Mouse (Mus musculus) forebrain, postnatal 0 days (tissue): ENCODE measurements around the gene Ube2m. TPM values are rescaled to one million over a fixed set of nuclear protein-coding genes. Genes with fewer than 3 reads are reported as not detected.

Experiments used
- ATAC-seq: fragments of 200-750 bp; cut with Nextera tagmentation; 2 replicates; pipeline ENCODE4 v1.8.0; 2017; ENCODE audit warnings: mild to moderate bottlenecking, moderate library complexity
- DNase-seq: peaks from one replicate; pipeline ENCODE4 v3.0.0-alpha.2; 2015
- H3K27ac ChIP-seq: fragments of 300-500 bp; sonication (generic); 2 replicates; pipeline ENCODE4 v1.5.1; 2014; ENCODE audit warnings: low read depth, mild to moderate bottlenecking, antibody characterized with exemption, low read length, moderate library complexity, mixed read lengths
- H3K27me3 ChIP-seq: fragments of 300-500 bp; sonication (generic); 2 replicates; pipeline ENCODE4 v1.6.1; 2014; ENCODE audit warnings: mild to moderate bottlenecking, low read length, mixed read lengths; ENCODE audit not compliant: insufficient read depth
- H3K36me3 ChIP-seq: fragments of 300-500 bp; sonication (generic); 2 replicates; pipeline ENCODE4 v1.6.1; 2014; ENCODE audit warnings: mild to moderate bottlenecking, moderate library complexity; ENCODE audit not compliant: insufficient read depth
- H3K4me1 ChIP-seq: fragments of 300-500 bp; sonication (generic); 2 replicates; pipeline ENCODE4 v1.6.1; 2014; ENCODE audit warnings: antibody characterized with exemption; ENCODE audit not compliant: insufficient read depth
- H3K4me2 ChIP-seq: fragments of 300-500 bp; sonication (generic); 2 replicates; pipeline ENCODE4 v1.6.1; 2014; ENCODE audit warnings: low read depth, mild to moderate bottlenecking, moderate library complexity
- H3K4me3 ChIP-seq: fragments of 300-500 bp; sonication (generic); 2 replicates; pipeline ENCODE4 v1.5.1; 2014; ENCODE audit warnings: low read depth, low read length, mixed read lengths
- H3K9ac ChIP-seq: fragments of 300-500 bp; sonication (generic); 2 replicates; pipeline ENCODE4 v1.6.1; 2014; ENCODE audit warnings: mild to moderate bottlenecking
- H3K9me3 ChIP-seq: fragments of 300-500 bp; sonication (generic); 2 replicates; pipeline ENCODE4 v1.6.1; 2016; ENCODE audit warnings: low read length
- CTCF ChIP-seq: sonication (generic); IDR thresholded peaks from 2 replicates; pipeline ENCODE4 v1.5.1; 2016; ENCODE audit warnings: antibody characterized with exemption, control low read depth, low read depth
- WGBS: fragments of 180-500 bp; shearing (Covaris S2); extraction: QIAGEN DNeasy Blood & Tissue Kit; methylation state at CpG from one replicate; pipeline ENCODE4 v1.1.7; 2014; 5-methylcytosine and 5-hydroxymethylcytosine counted together
- polyA plus RNA-seq: library from polyadenylated mRNA; unstranded; fragments of >200 nt; fragmentation: Nextera tagmentation; extraction: Ambion mirVana; gene quantifications from 2 replicates; pipeline ENCODE4 v1.2.1, GENCODE M21; 2015
- total RNA-seq: library from RNA; depleted of rRNA; stranded (reverse); fragments of >200 nt; gene quantifications from 2 replicates; pipeline ENCODE4 v1.2.3, GENCODE M21; 2014

The Ube2m gene
- total and polyA plus RNA-seq, 2 experiments from 2014 or later, result 130 to 336 TPM

- ATAC-seq (no peak), DNase-seq (no peak)
- 81% methylated on average over 6 of the region's 6 CpGs for WGBS
- no peak overlapping the region for H3K4me3 ChIP-seq
- H3K27me3 ChIP-seq, result peaks cover 10% of the 10 kb centered on the region
- no peak overlapping the region for H3K4me2 ChIP-seq
- H3K36me3 ChIP-seq, result no peaks in the 10 kb centered on the region
- TF ChIP-seq CTCF, result no peak
- H3K9ac ChIP-seq, result 0 out of 2 replicates have a peak overlapping the region, but pooled peaks have one; percentile 1
- peaks cover 7% of the 10 kb centered on the region for H3K4me1 ChIP-seq
- H3K27ac ChIP-seq, result no peak overlapping the region
- no peaks in the 10 kb centered on the region for H3K9me3 ChIP-seq
Observed at GRCm38 (mm10) chr7:13042511-13042910, 4.4 kb upstream of the Ube2m start.

- peaks cover 4% of the 10 kb centered on the region; the same call in 1 of the 2 replicates for H3K36me3 ChIP-seq
- H3K4me1 ChIP-seq, result peaks cover 14% of the 10 kb centered on the region
- no peaks in the 10 kb centered on the region for H3K9me3 ChIP-seq
- H3K27me3 ChIP-seq, result peaks cover 10% of the 10 kb centered on the region
- DNase-seq (no peak), ATAC-seq (no peak)
- TF ChIP-seq CTCF, result no peak
- no peak overlapping the region for H3K4me3 ChIP-seq
- no peak overlapping the region for H3K4me2 ChIP-seq
- H3K9ac ChIP-seq, result no peak overlapping the region
- WGBS, result 71% methylated on average over 1 of the region's 1 CpGs
- no peak overlapping the region for H3K27ac ChIP-seq
Observed at GRCm38 (mm10) chr7:13041256-13041655, 3.2 kb upstream of the Ube2m start.

DNA sequence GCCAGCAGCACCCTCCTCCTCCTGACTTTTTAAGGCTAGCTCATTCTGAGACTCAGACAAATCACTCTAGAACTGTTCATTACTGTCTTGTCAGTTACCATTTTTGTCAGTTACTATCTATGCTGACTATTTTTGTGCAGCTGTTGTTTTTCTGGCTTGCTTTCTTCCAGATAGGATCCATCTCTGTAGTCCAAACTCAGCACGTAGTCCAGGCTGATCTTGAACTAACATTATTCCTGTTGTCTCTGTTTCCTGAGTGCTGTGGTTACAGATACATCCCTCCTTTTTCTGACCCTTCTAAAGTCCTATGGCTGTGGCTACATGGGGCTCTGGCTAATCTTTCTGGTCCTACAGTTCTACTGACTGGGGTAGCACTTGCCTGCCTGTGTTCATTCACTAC is 1.1 kb upstream of the Ube2m start:
- Histone ChIP-seq H3K27me3 (0 out of 2 replicates have a peak, but pooled peaks cover 4% of the 10 kb centered on the region), H3K27ac (peak overlapping the region; percentile 99; the same call in 1 of the 2 replicates), H3K4me1 (peaks cover 11% of the 10 kb centered on the region), H3K4me2 (peak overlapping the region; percentile 75), H3K9me3 (no peaks in the 10 kb centered on the region), H3K36me3 (peaks cover 18% of the 10 kb centered on the region), H3K4me3 (no peak overlapping the region), H3K9ac (peak overlapping the region; percentile 94)
- WGBS, result 90% methylated on average over 1 of the region's 1 CpGs
- DNase-seq, result no peak
- no peak for TF ChIP-seq CTCF
- ATAC-seq, result no peak

GRCm38 (mm10) chr7:13038621-13039169 is 620 bp upstream of the Ube2m start:
- H3K9me3 ChIP-seq, result no peaks in the 10 kb centered on the region
- DNase-seq, result no peak
- peaks cover 16% of the 10 kb centered on the region for H3K4me1 ChIP-seq
- H3K4me2 ChIP-seq, result peak overlapping the region; percentile 75
- H3K27me3 ChIP-seq, result 0 out of 2 replicates have a peak, but pooled peaks cover 4% of the 10 kb centered on the region
- 21% methylated on average over 15 of the region's 15 CpGs for WGBS
- peaks cover 18% of the 10 kb centered on the region for H3K36me3 ChIP-seq
- peak overlapping the region; percentile 99 for H3K27ac ChIP-seq
- ATAC-seq, result no peak
- peak overlapping the region; percentile 94 for H3K9ac ChIP-seq
- peak overlapping the region; percentile 90 for H3K4me3 ChIP-seq
- no peak for TF ChIP-seq CTCF

DNA sequence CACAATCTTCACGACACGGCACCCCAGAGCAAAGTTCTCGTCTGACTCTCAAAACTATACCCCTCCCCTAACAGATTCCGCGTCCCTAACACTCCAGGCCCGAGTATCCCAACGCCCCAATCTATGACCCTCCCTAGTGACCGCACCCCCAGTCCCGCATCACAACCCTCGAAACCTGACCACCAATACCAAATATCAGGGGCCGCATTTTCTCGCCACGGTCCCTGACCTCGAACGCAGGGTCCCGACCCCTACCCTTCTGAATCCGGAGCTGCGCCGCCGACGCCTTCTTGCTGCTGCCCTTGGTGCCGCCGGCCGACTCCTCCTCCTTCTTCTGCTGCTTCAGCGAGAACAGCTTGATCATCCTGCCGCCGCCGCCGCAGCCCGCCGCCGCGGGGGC is 709 bp downstream of the Ube2m start:
- no peak for DNase-seq
- H3K27ac ChIP-seq, result peak overlapping the region; percentile 99
- under 1% methylated on average over 31 of the region's 33 CpGs for WGBS
- peaks cover 27% of the 10 kb centered on the region for H3K36me3 ChIP-seq
- H3K9ac ChIP-seq, result peak overlapping the region; percentile 94
- H3K4me1 ChIP-seq, result peaks cover 21% of the 10 kb centered on the region
- peak overlapping the region; percentile 90 for H3K4me3 ChIP-seq
- ATAC-seq, result no peak
- no peaks in the 10 kb centered on the region for H3K27me3 ChIP-seq
- no peaks in the 10 kb centered on the region for H3K9me3 ChIP-seq
- no peak for TF ChIP-seq CTCF
- peak overlapping the region; percentile 75 for H3K4me2 ChIP-seq

GRCm38 (mm10) chr7:13036806-13037205 is 1.3 kb downstream of the Ube2m start:
- Histone ChIP-seq H3K27ac (no peak overlapping the region; the same call in 1 of the 2 replicates), H3K36me3 (peaks cover 32% of the 10 kb centered on the region), H3K9ac (peak overlapping the region; percentile 94), H3K27me3 (no peaks in the 10 kb centered on the region), H3K4me2 (peak overlapping the region; percentile 75), H3K9me3 (no peaks in the 10 kb centered on the region), H3K4me3 (peak overlapping the region; percentile 90), H3K4me1 (peaks cover 21% of the 10 kb centered on the region)
- 57% methylated on average over 4 of the region's 4 CpGs for WGBS
- TF ChIP-seq CTCF, result no peak
- DNase-seq (no peak), ATAC-seq (no peak)

DNA sequence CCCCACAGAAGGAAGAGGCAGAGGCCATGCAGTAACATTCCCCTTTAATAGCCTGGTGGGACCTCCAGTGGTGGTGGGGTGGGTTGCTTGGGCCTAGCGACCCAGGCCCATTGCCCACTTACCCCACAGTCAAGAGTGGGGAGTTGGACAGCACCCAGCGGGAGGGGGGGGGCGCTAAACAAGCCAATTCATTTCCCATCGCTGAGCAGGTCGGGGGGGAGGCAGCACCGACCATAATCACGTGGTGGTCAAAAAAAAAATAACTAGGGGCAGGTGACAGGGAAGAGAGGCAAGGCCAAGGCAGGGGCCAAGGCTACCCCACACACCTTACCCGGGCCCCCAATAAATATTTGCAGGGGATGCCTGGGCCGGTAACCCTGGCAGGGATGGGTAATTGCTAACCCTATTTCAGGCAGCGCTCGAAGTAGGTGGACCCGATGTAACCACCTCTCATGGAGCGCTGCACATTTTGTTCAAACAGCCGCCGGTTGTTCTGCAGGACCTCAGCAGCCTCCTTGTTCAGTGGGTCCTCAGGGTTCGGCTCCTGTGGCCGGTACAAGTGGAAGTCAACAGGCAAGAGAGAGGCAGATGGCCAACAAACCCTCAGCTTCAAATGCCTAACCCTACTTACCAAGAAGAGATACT is 2.7 kb downstream of the Ube2m start:
- Histone ChIP-seq H3K4me1 (peaks cover 21% of the 10 kb centered on the region), H3K4me2 (peak overlapping the region; percentile 90), H3K27me3 (no peaks in the 10 kb centered on the region), H3K9ac (no peak overlapping the region), H3K4me3 (no peak overlapping the region), H3K36me3 (peaks cover 46% of the 10 kb centered on the region), H3K9me3 (no peaks in the 10 kb centered on the region), H3K27ac (peak overlapping the region; percentile 64)
- DNase-seq, result no peak
- no peak for ATAC-seq
- WGBS, result 81% methylated on average over 17 of the region's 17 CpGs
- TF ChIP-seq CTCF, result no peak; the same call in 1 of the 2 replicates
